Comparison of ENCODE assay signal across 11 mouse cellular contexts in the genomic region with DNA sequence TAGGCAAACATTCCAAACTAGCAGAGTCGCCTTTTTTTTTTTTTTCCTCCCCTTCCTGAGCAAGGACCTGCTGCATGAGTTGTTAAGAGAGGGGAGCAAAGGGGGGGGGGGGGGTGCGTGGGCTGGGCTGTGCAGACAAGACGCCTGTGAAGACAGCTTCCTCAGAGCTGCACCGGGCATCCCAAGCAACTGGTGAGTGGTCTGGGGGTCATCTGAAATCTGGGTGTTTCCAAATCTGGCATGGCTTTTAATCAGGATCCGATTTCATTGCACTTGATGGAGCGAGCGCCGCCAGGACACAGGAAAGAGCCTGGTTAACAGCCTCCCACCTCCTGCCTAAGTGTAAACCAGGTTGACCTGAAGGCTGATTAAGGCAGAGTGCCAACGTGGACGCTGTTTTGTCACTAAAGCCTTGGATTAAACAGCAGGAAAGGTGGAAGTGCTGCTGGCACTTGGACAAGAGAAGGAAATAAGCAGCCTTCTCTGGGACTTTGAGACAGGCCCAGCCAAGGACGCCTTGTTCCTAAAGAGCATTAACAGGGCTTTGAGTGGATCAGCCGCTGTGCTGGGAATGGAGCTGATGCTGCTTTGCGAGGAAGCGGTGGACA.
DNase-seq lines count a peak whose midpoint lies in the region; ATAC-seq lines count a peak whose summit lies in the region.
"Had no signal": no experiment of that assay in that cellular context is flagged by ENCODE, and none has a peak within 500 bp of the region (broad histone marks: within the 10 kb centered on the region; RNA-seq: fewer than 3 reads in every experiment).

No protein-coding gene starts in this region.

- no peak overlapping the region for H3K27ac ChIP-seq in forebrain, embryonic 14.5 days (ENCODE audit: low read depth, low read length)
- no peak overlapping the region for H3K27ac ChIP-seq in forebrain, embryonic 13.5 days
- no peak overlapping the region for H3K27ac ChIP-seq in embryonic facial prominence, embryonic 15.5 days (replicated peaks)
- no peak overlapping the region for H3K27ac ChIP-seq in neural tube, embryonic 15.5 days (replicated peaks)
- H3K27ac ChIP-seq: liver, embryonic 14.5 days; neural tube, embryonic 12.5 days had no signal

- peaks cover 10% of the 10 kb centered on the region for H3K4me1 ChIP-seq in forebrain, embryonic 14.5 days (ENCODE audit: control insufficient read depth, insufficient read depth, low read length)
- H3K4me1 ChIP-seq in forebrain, embryonic 13.5 days: peaks cover 19% of the 10 kb centered on the region
- H3K4me1 ChIP-seq in embryonic facial prominence, embryonic 15.5 days: no peaks in the 10 kb centered on the region
- peaks cover 14% of the 10 kb centered on the region for H3K4me1 ChIP-seq in neural tube, embryonic 15.5 days

- no peak for ATAC-seq in forebrain, embryonic 14.5 days
- ATAC-seq in forebrain, embryonic 13.5 days: no peak
- ATAC-seq in embryonic facial prominence, embryonic 15.5 days (ENCODE audit: insufficient number of reproducible peaks, low FRiP score, low TSS enrichment, low read depth): no peak
- ATAC-seq in neural tube, embryonic 15.5 days (ENCODE audit: low FRiP score): no peak

- no peak overlapping the region for H3K4me3 ChIP-seq in forebrain, embryonic 14.5 days (ENCODE audit: low read depth, low read length)
- no peak overlapping the region for H3K4me3 ChIP-seq in forebrain, embryonic 13.5 days
- H3K4me3 ChIP-seq in embryonic facial prominence, embryonic 15.5 days (replicated peaks): no peak overlapping the region
- no peak overlapping the region for H3K4me3 ChIP-seq in neural tube, embryonic 15.5 days (replicated peaks)
- H3K4me3 ChIP-seq: neural tube, embryonic 12.5 days had no signal

- no peaks in the 10 kb centered on the region for H3K9me3 ChIP-seq in forebrain, embryonic 14.5 days (replicated peaks; ENCODE audit: control insufficient read depth, low read length)
- no peaks in the 10 kb centered on the region for H3K9me3 ChIP-seq in forebrain, embryonic 13.5 days (replicated peaks)
- no peaks in the 10 kb centered on the region for H3K9me3 ChIP-seq in embryonic facial prominence, embryonic 15.5 days (replicated peaks)
- H3K9me3 ChIP-seq in neural tube, embryonic 15.5 days (replicated peaks): no peaks in the 10 kb centered on the region
- H3K9me3 ChIP-seq: neural tube, embryonic 12.5 days had no signal

- no peak overlapping the region for H3K4me2 ChIP-seq in forebrain, embryonic 14.5 days (ENCODE audit: low read length)
- no peak overlapping the region for H3K4me2 ChIP-seq in forebrain, embryonic 13.5 days
- H3K4me2 ChIP-seq in embryonic facial prominence, embryonic 15.5 days (replicated peaks): 0 out of 2 replicates have a peak overlapping the region, but pooled peaks have one; percentile 2
- peak overlapping the region; percentile 22; the same call in 1 of the 2 replicates for H3K4me2 ChIP-seq in neural tube, embryonic 15.5 days
- H3K4me2 ChIP-seq: neural tube, embryonic 12.5 days had no signal

- no peaks in the 10 kb centered on the region for H3K36me3 ChIP-seq in forebrain, embryonic 14.5 days (ENCODE audit: control insufficient read depth, insufficient read depth, low read length)
- no peaks in the 10 kb centered on the region for H3K36me3 ChIP-seq in forebrain, embryonic 13.5 days (ENCODE audit: poor library complexity, severe bottlenecking)
- no peaks in the 10 kb centered on the region for H3K36me3 ChIP-seq in embryonic facial prominence, embryonic 15.5 days
- H3K36me3 ChIP-seq in neural tube, embryonic 15.5 days: no peaks in the 10 kb centered on the region
- H3K36me3 ChIP-seq: neural tube, embryonic 12.5 days had no signal

- H3K9ac ChIP-seq in forebrain, embryonic 14.5 days (ENCODE audit: low read length): no peak overlapping the region
- H3K9ac ChIP-seq in forebrain, embryonic 13.5 days: no peak overlapping the region
- H3K9ac ChIP-seq in embryonic facial prominence, embryonic 15.5 days: no peak overlapping the region
- no peak overlapping the region for H3K9ac ChIP-seq in neural tube, embryonic 15.5 days (replicated peaks)
- H3K9ac ChIP-seq: liver, embryonic 14.5 days; neural tube, embryonic 12.5 days had no signal

- peak; percentile 25 for DNase-seq in forebrain, embryonic 14.5 days (ENCODE audit: low spot score)
- DNase-seq in kidney, postnatal 10 days: peak; percentile 11
- no peak for DNase-seq in kidney, adult 8-10 months
- no peak for DNase-seq in adrenal gland, postnatal 25 days
- DNase-seq in lung, postnatal 36 days: no peak
- DNase-seq: cerebellum, adult 11-12 months had no signal

- WGBS in forebrain, embryonic 14.5 days: 48% methylated on average over 14 of the region's 14 CpGs
- 36% methylated on average over 13 of the region's 14 CpGs for WGBS in forebrain, embryonic 13.5 days
- 33% methylated on average over 14 of the region's 14 CpGs for WGBS in embryonic facial prominence, embryonic 15.5 days
- WGBS in neural tube, embryonic 15.5 days: 47% methylated on average over 14 of the region's 14 CpGs

- H3K27me3 ChIP-seq in forebrain, embryonic 14.5 days (replicated peaks; ENCODE audit: control insufficient read depth, insufficient read depth, low read length): no peaks in the 10 kb centered on the region
- peaks cover 15% of the 10 kb centered on the region for H3K27me3 ChIP-seq in forebrain, embryonic 13.5 days
- no peaks in the 10 kb centered on the region for H3K27me3 ChIP-seq in embryonic facial prominence, embryonic 15.5 days
- H3K27me3 ChIP-seq in neural tube, embryonic 15.5 days (replicated peaks): no peaks in the 10 kb centered on the region
- H3K27me3 ChIP-seq: neural tube, embryonic 12.5 days had no signal

Comparison
In these comparisons a context has a peak if more than half of its experiments do, and no peak if none do; other contexts are left out.
1. DNase-seq: peak in forebrain, embryonic 14.5 days (single experiment) and kidney, postnatal 10 days (single experiment); none in kidney, adult 8-10 months (0 of 2), adrenal gland, postnatal 25 days (single experiment) and lung, postnatal 36 days (single experiment).
2. H3K4me2 ChIP-seq: peak in embryonic facial prominence, embryonic 15.5 days (single experiment) and neural tube, embryonic 15.5 days (single experiment); none in forebrain, embryonic 14.5 days (single experiment) and forebrain, embryonic 13.5 days (single experiment).